Mouse (Mus musculus): ENCODE measurements around the gene Atp7b.

Atp7b gene

DNA sequence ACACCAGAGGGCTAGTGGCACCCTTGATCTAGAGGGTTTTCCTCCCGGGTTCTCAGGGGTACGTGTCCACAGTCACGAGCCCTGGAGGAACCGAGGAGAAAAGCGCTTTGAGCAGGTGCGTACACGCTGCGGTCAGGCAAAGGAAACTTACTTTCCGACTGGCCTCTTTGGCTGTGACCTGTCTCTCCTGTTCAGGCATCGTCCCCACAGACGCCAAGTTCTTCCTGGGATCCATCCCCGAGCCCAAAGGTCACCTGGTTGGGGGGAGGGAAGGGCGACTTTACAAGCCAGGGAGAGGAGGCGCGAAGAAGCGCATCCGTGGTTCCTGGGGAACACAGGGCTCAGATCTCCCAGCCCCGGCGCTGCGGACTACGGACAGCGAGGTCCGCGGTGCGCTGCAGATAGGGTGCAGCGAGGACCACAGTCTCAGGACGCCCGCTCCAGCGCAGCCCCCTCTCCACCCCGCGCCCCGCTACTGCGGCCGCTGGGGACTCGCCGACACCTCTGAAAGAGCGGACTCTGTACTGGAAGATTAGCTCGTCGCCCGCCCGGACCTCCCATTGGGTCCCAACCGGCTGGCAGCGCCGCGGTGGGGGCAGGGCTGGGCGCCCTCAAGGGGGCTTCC lies at the start of gene Atp7b:
Gene Atp7b (minus strand): TSS at position 485 of the 625 bp plus-strand sequence.
- no peak for DNase-seq

DNA sequence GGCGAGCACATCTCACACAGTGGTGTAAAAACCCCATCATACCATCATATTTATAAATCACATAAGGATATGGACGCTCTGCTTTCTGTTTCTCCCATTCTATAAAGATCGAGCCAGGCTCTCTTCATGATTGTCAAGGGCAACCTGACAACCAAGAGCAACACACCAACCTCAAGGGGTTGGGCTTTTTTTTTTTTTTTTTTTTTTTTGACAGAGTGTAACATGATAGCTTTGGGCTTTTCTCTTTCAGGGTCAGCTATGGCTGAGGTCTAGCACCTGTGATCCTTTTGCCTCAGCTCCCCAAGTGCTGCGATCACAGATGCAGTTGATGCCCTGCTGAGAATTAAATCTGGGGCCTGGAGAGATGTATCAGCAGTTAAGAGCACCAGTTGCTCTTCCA lies 46.9 kb upstream of the Atp7b start:
- no peak for DNase-seq

DNA sequence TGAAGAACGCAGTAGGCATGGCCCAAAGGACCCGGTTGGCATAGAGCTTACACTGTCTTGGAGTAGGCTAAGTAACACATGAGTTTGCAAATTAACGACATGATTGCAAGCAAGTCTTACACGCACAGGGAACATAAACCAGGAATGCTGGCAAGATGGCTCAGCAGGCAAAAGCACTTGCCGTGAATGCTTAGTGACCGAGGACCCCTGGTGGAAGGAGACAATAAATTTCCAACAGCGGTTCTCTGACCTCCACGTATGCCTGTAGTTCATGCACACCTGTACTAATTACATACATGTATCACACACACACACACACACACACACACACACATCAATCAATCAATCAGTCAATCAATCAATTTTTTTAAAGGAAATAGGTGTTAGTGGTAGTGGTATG lies 31.5 kb upstream of the Atp7b start:
- no peak for DNase-seq

DNA sequence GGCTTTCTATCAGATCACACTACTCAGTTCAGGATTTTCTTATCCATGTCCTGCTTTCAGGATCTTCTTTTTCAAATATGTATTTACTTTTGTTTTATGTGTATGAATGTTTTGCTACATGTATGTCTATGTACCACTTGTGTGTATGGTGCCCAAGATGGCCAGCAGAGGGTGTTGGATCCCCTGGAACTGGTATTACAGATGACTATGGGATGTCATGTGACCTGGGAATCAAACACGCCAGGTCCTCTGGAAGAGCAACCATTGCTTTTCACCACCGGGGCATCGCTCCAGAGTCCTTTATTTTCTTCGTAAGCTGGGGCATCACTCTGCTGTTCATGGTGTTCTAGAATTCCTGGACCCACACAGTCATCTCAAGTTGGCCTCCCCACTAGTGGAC lies 29.1 kb upstream of the Atp7b start:
- DNase-seq, result no peak

DNA sequence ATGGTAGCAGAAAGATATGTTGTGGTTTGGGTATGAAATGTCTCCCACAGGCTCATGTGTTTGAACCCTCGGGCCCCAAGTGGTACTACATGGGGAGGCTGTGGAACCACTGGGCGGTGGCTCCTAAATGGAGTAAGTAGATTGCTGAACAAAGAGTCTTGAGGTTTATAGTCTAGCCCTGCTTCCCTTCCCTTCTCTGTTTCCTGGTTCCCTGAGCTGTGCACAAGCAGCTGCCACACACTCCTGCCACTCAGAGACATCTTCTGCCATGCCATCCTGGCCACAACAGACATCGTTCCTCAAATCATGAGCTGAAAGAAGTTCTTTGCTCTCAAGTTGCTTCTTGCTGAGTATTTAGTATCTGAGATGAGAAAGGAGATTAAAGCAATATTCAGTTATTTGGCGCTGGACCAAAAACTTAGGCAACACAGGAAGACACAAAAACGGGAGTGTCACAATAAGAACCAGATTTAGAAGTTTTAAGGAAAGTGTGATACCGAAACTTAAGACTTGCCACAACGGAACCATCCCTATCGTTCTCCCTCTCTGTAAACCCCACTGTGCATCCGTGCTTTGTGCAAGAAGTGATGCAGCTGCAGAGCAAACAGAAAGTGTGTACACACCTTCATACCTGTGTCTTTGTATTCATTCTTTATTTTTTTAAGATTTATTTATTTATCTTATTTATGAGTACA lies 19.4 kb upstream of the Atp7b start:
- no peak for DNase-seq

DNA sequence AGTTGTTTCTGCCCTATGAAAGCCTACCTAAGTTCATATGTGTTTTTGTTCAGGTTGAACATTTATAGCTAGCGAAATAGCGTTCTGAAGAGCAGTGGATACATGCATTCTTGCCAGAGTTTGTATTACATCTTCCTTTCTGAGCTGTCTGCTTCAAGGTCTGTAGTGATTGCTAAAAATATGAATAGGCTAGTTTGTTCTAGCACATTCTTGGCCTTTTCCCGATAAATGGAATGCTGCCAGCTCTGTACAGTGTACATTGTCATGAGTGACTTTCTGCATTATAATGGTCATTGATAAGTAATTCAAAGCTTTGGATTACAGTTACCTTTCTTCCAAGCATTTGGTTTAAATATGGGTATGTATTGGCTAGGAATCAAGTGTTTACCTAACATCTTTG lies 1.0 kb upstream of the Atp7b start:
- DNase-seq, result no peak

- DNase-seq, result peak; percentile 91 to 92
These were observed 363 bp upstream of the Atp7b start, which contains the start of gene Alg11 for GRCm38 (mm10) chr8:22060446-22060889. TSS of gene Alg11 (plus strand) at chr8:22060721.

DNA sequence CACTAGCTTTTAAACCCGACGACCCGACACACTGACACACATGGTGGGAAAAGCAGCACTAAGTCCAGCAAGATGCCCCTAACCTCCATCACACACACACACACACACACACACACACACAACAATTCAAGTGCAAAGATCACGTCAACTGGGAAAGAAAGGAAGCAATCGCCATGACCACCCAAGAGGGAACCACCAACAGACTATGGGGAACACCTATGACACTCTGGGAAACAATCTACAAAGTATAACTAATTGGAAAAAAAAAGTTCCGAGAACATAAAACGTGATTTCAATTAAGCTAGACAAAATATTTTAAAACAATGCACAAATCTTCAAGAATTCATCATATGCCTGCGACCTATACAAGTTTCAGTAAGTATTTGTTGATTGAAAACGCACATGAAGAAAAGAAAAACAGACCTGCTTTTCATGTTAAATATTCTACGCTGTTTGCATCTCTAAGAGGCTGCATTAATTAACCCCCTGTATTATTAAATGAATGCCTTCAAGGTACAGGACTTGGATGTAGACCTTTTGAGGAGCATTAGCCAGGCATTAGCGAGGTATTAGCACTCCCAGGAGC lies 859 bp downstream of the Atp7b start:
- DNase-seq, result no peak

DNA sequence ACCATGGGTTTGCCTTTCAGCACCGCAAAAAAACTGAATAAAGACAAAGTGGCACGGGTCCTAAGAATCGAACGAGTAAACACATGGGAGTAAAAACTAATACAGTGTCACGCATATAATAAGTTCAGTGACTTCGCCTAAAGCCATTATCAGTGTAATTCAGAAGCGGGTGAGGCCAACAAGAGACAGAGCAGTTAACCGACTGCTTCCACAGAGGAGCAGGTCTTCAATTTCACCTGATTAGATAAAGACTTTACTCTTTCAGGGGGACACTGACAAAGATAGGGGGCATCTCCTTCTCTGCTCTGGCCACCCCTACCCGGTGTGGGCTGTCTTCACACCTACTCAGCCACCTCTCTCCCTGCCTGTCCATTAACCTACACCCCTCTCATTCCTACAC lies 1.7 kb downstream of the Atp7b start:
- no peak for DNase-seq

GRCm38 (mm10) chr8:22056850-22057249 lies 3.3 kb downstream of the Atp7b start:
- DNase-seq, result no peak

DNA sequence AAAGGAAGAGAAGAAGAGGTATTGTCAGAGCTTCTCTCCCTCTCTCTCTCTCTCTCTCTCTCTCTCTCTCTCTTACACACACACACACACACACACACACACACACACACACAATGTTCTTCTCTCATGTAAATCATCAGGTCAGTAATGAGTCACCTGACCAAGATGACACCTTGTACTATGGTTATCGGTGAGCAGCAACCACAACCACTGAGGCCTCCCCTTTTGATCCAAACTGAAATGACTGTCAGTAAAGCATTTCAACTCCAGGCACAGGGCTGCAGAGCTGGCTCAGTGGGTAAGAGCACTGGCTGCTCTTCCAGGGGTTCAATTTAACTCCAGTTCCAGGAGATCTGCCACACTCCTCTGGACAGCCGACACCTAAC lies 4.6 kb downstream of the Atp7b start:
- DNase-seq, result no peak

- no peak for DNase-seq
These were observed 5.2 kb downstream of the Atp7b start for GRCm38 (mm10) chr8:22054674-22055491.

GRCm38 (mm10) chr8:22047699-22048464 lies 12.2 kb downstream of the Atp7b start:
- peak in 1 of 2 experiments; percentile 45 for DNase-seq

GRCm38 (mm10) chr8:22043706-22044105 lies 16.4 kb downstream of the Atp7b start:
- no peak for DNase-seq

GRCm38 (mm10) chr8:22042515-22042914 lies 17.6 kb downstream of the Atp7b start:
- DNase-seq, result no peak

GRCm38 (mm10) chr8:22040153-22040509 lies 20.0 kb downstream of the Atp7b start:
- no peak for DNase-seq

- DNase-seq, result no peak
These were observed 20.5 kb downstream of the Atp7b start for GRCm38 (mm10) chr8:22039468-22040152.

GRCm38 (mm10) chr8:22037022-22037421 lies 23.1 kb downstream of the Atp7b start:
- DNase-seq, result no peak

- DNase-seq, result no peak
These were observed 24.0 kb downstream of the Atp7b start for GRCm38 (mm10) chr8:22036137-22036536.

DNA sequence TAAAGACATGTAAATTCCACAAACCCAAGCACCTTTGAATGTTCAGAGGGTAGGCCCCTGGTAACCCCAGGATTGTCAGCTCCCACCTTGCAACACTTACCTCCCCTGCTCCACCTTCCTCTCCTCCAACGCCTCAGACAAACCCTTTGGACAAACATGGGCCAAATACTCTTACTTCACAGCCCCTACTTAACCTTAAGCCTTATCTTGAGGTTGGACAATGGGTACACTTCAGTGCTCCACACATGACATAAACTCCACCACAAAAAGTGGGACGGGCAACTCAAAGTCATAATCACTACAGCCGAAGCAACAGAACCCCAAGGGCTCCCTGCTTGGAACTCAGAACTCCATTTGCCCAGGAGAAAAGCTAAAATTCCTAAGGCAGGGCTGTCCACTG lies 29.1 kb downstream of the Atp7b start:
- no peak for DNase-seq

- DNase-seq, result no peak
These were observed 31.1 kb downstream of the Atp7b start for GRCm38 (mm10) chr8:22028973-22029372.

- no peak for DNase-seq
These were observed 34.9 kb downstream of the Atp7b start for GRCm38 (mm10) chr8:22025241-22025640.
